Mouse (Mus musculus) kidney, postnatal 0 days (tissue): ENCODE results near the gene Abhd14a. TPM values are rescaled to one million over a fixed set of nuclear protein-coding genes. Genes with fewer than 3 reads are reported as not detected.

ENCODE experiments used
- ATAC-seq: fragments of 200-750 bp; cut with Nextera tagmentation; replicated peaks from 2 replicates; pipeline ENCODE4 v1.8.0; 2017; ENCODE audit warnings: low read depth, moderate number of reproducible peaks, moderate TSS enrichment, moderate library complexity; ENCODE audit not compliant: low FRiP score
- DNase-seq: peaks from one replicate; pipeline ENCODE4 v3.0.0-alpha.2; 2016; ENCODE audit warnings: low spot score
- H3K27ac ChIP-seq: fragments of 300-500 bp; sonication (generic); 2 replicates; pipeline ENCODE4 v1.5.1; 2014; ENCODE audit warnings: mild to moderate bottlenecking
- H3K27me3 ChIP-seq: fragments of 300-500 bp; sonication (generic); 2 replicates; pipeline ENCODE4 v1.6.1; 2014; ENCODE audit warnings: low read length, mixed read lengths; ENCODE audit not compliant: insufficient read depth
- H3K36me3 ChIP-seq: fragments of 300-500 bp; sonication (generic); 2 replicates; pipeline ENCODE4 v1.6.1; 2014; ENCODE audit warnings: low read length, mixed read lengths; ENCODE audit not compliant: insufficient read depth
- H3K4me1 ChIP-seq: fragments of 300-500 bp; sonication (generic); replicated peaks from 2 replicates; pipeline ENCODE4 v1.6.1; 2014; ENCODE audit warnings: antibody characterized with exemption, low read length, mixed read lengths; ENCODE audit not compliant: insufficient read depth
- H3K4me2 ChIP-seq: fragments of 300-500 bp; sonication (generic); 2 replicates; pipeline ENCODE4 v1.6.1; 2014; ENCODE audit warnings: mild to moderate bottlenecking, low read length, moderate library complexity, mixed read lengths
- H3K4me3 ChIP-seq: fragments of 300-500 bp; sonication (generic); replicated peaks from 2 replicates; pipeline ENCODE4 v1.5.1; 2014; ENCODE audit warnings: low read depth, low read length
- H3K9ac ChIP-seq: fragments of 300-500 bp; sonication (generic); 2 replicates; pipeline ENCODE4 v1.6.1; 2014; ENCODE audit warnings: low read depth, low read length
- H3K9me3 ChIP-seq: fragments of 300-500 bp; sonication (generic); replicated peaks from 2 replicates; pipeline ENCODE4 v1.6.1; 2016; ENCODE audit warnings: low read length, inconsistent platforms, mixed read lengths
- CTCF ChIP-seq: IDR thresholded peaks from 2 replicates; pipeline ENCODE4 v1.5.1; 2016; ENCODE audit warnings: antibody characterized with exemption, low read depth, mild to moderate bottlenecking, moderate library complexity
- WGBS: fragments of 180-500 bp; shearing (Covaris S2); extraction: QIAGEN DNeasy Blood & Tissue Kit; methylation state at CpG from one replicate; pipeline ENCODE4 v1.1.7; 2014; 5-methylcytosine and 5-hydroxymethylcytosine counted together
- polyA plus RNA-seq: library from polyadenylated mRNA; unstranded; fragments of >200 nt; fragmentation: Nextera tagmentation; extraction: Ambion mirVana; gene quantifications from 2 replicates; pipeline ENCODE4 v1.2.1, GENCODE M21; 2015

Gene Abhd14a
- polyA plus RNA-seq, 1 experiment from 2014 or later = 57.0 TPM

GRCm38 (mm10) chr9:106410086-106410650 lies 37.3 kb downstream of the Abhd14a start:
- no peak for TF ChIP-seq CTCF
- Histone ChIP-seq H3K4me3 (no peak overlapping the region), H3K9me3 (no peaks in the 10 kb centered on the region), H3K27ac (no peak overlapping the region), H3K27me3 (no peaks in the 10 kb centered on the region), H3K4me1 (peaks cover 14% of the 10 kb centered on the region), H3K36me3 (no peaks in the 10 kb centered on the region), H3K9ac (no peak overlapping the region), H3K4me2 (no peak overlapping the region)
- no peak for ATAC-seq
- no peak for DNase-seq
- WGBS = 81% methylated on average over 2 of the region's 2 CpGs

- no peak for DNase-seq
- ATAC-seq = no peak
- Histone ChIP-seq H3K4me3 (no peak overlapping the region), H3K9me3 (no peaks in the 10 kb centered on the region), H3K36me3 (no peaks in the 10 kb centered on the region), H3K4me1 (peaks cover 18% of the 10 kb centered on the region), H3K4me2 (no peak overlapping the region), H3K27ac (no peak overlapping the region), H3K9ac (no peak overlapping the region), H3K27me3 (no peaks in the 10 kb centered on the region)
- WGBS = 94% methylated on average over 4 of the region's 4 CpGs
- peak; percentile 39; the same call in 1 of the 2 replicates for TF ChIP-seq CTCF
These were observed 38.4 kb downstream of the Abhd14a start for GRCm38 (mm10) chr9:106409096-106409495.

- no peak overlapping the region for H3K4me2 ChIP-seq
- H3K4me3 ChIP-seq = no peak overlapping the region
- ATAC-seq = 0 out of 2 replicates have a peak, but pooled peaks have one; percentile 25
- no peak overlapping the region for H3K27ac ChIP-seq
- H3K9me3 ChIP-seq = no peaks in the 10 kb centered on the region
- no peaks in the 10 kb centered on the region for H3K36me3 ChIP-seq
- H3K4me1 ChIP-seq = peaks cover 18% of the 10 kb centered on the region
- no peak overlapping the region for H3K9ac ChIP-seq
- 24% methylated on average over 8 of the region's 8 CpGs for WGBS
- H3K27me3 ChIP-seq = no peaks in the 10 kb centered on the region
- TF ChIP-seq CTCF = no peak
- DNase-seq = peak; percentile 31
These were observed 40.9 kb downstream of the Abhd14a start for GRCm38 (mm10) chr9:106406443-106407078.

- DNase-seq (peak; percentile 35), ATAC-seq (peak; percentile 70)
- no peaks in the 10 kb centered on the region for H3K36me3 ChIP-seq
- H3K27ac ChIP-seq = no peak overlapping the region
- H3K4me2 ChIP-seq = no peak overlapping the region
- H3K9ac ChIP-seq = no peak overlapping the region
- H3K4me1 ChIP-seq = peaks cover 18% of the 10 kb centered on the region
- WGBS = 17% methylated on average over 6 of the region's 6 CpGs
- H3K4me3 ChIP-seq = no peak overlapping the region
- no peaks in the 10 kb centered on the region for H3K27me3 ChIP-seq
- no peak for TF ChIP-seq CTCF
- no peaks in the 10 kb centered on the region for H3K9me3 ChIP-seq
These were observed 42.2 kb downstream of the Abhd14a start for GRCm38 (mm10) chr9:106405275-106405674.

- H3K9me3 ChIP-seq = no peaks in the 10 kb centered on the region
- WGBS = 67% methylated on average over 16 of the region's 16 CpGs
- H3K4me2 ChIP-seq = no peak overlapping the region
- peaks cover 18% of the 10 kb centered on the region for H3K4me1 ChIP-seq
- H3K4me3 ChIP-seq = no peak overlapping the region
- H3K27me3 ChIP-seq = no peaks in the 10 kb centered on the region
- H3K9ac ChIP-seq = no peak overlapping the region
- DNase-seq = no peak
- ATAC-seq = no peak
- no peak for TF ChIP-seq CTCF
- H3K27ac ChIP-seq = no peak overlapping the region
- no peaks in the 10 kb centered on the region for H3K36me3 ChIP-seq
These were observed 44.7 kb downstream of the Abhd14a start for GRCm38 (mm10) chr9:106402607-106403375.

- Histone ChIP-seq H3K27me3 (no peaks in the 10 kb centered on the region), H3K27ac (no peak overlapping the region), H3K4me3 (no peak overlapping the region), H3K9ac (no peak overlapping the region), H3K4me1 (peaks cover 18% of the 10 kb centered on the region), H3K4me2 (no peak overlapping the region), H3K9me3 (no peaks in the 10 kb centered on the region), H3K36me3 (no peaks in the 10 kb centered on the region)
- TF ChIP-seq CTCF = no peak
- WGBS = 77% methylated on average over 5 of the region's 5 CpGs
- DNase-seq (no peak), ATAC-seq (no peak)
These were observed 45.3 kb downstream of the Abhd14a start for GRCm38 (mm10) chr9:106402149-106402548.
